Mouse (Mus musculus) B cell, adult 2 months (primary cell): ENCODE data around the gene Zmynd15.
"Not testable (repeated sequence)": the region's sequence is repeated elsewhere in the genome, so short reads cannot be mapped to it uniquely, and the experiment has no call there.

Experiments used
- DNase-seq, 2 experiments: peaks; one replicate each; pipeline ENCODE4 v3.0.0; 2022

The Zmynd15 gene

DNA sequence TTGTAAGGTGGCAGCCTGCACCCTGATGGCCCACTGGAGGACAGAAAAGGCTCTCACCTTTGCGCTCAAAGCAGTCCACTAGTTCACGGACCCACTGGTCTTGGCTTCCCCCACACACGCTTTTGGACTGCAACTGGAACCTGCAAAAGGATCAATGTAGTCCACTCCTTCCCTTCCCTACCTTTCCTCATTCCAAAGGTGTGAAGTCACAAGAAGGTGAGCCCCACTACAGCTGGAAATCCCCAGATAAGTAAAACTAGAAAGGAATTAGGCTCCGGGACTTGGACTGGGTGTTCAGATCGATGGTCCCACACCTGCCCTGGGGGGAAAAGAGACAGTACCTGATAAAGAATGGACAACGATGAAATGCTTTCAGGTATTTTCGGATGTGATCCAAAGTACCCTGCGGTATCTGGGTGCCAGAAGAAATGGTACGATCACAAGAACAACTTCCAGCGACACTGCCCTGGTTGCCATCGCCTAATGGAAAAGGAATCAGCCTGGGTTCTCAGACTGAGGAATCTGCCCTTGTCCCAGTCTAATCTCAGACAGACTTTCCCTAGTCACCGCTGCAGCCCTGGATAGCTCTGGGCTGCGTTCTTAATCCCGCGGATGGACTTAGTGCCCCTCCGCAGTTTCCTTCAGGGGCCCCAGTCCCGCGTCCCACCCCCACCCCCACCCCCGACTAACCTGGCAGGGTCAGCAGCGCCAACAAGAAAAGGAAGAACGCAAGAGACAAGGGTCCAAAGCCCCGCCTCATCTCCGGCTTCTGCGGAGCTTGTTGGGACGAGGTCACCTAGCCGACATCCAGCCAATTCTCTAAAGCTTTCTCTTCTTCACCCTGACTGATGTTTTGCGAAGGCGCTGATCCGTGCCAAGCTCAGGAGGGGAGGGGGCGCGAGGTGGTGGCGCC is at the start of gene Zmynd15:
TSS of gene Zmynd15 (plus strand) at position 746 of the 913 bp plus-strand sequence.
- DNase-seq, result peak; percentile 16 to 23

GRCm38 (mm10) chr11:70409594-70410296 is 49.5 kb upstream of the Zmynd15 start, which contains the start of gene Pelp1:
TSS of gene Pelp1 (minus strand) at chr11:70410031.
- DNase-seq, result peak; percentile 84 to 90

GRCm38 (mm10) chr11:70410297-70410643 is 49.0 kb upstream of the Zmynd15 start:
- DNase-seq, result no peak

DNA sequence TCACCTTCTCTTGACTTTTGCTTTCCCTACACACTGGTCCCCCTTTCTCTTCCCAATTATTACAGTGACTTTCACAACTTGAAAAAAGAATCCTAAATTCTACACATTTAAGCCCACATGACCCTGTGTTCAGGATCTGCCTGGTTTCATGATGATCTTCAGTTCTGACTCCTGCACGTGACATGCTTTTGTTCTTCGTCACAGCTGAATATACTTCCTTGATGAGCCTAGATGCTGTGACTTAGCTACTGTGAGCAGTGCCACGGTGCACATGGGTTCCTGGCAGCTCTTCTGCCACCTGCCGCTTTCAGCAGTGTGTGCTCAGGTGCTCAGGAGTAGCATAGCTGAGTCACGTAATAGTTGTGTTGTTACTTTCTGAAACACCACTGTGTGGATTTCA is 46.6 kb upstream of the Zmynd15 start:
- peak in 1 of 2 experiments; percentile 8 for DNase-seq

DNA sequence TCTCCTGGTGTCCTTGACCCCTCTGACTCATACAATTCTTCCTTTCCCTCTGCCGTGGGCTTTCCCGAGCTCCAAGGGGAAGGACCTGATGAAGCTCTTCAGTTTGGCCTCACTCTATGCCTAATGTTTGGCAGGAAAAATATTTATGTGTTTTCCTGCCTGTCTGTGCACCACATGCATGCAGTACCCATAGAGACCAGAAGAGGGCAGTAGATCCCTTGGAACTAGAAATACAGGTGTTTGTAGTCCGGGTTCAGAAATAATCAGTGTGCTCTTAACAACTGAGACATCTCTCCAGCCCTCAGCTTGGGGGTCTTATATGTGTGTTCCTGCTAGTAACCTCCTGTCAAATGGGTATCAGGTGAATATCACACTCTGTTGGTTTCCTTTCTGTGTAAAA is 45.3 kb upstream of the Zmynd15 start:
- DNase-seq, result peak; percentile 88 to 89

GRCm38 (mm10) chr11:70418199-70418598 is 41.0 kb upstream of the Zmynd15 start:
- DNase-seq, result no peak

GRCm38 (mm10) chr11:70419486-70419885 is 39.7 kb upstream of the Zmynd15 start:
- no peak for DNase-seq

DNA sequence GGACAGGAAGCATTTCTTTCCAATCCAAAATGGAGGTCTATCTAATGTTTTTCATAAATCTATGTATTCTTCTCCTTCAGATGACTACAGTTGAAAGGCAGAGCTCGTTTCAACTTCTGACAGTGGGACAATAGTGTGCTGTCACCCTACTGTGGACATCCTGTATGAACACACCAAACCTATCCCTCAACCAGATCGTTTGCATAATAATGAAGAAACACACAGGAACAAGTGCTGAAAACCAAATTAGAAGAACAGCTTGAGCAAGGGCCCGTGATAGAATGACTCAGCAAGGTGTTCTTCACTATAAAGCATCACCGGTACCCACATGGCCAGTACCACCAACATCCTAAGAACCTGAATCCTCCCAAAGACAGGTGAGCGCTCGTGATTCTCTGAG is 32.6 kb upstream of the Zmynd15 start:
- not testable (repeated sequence) for DNase-seq

DNA sequence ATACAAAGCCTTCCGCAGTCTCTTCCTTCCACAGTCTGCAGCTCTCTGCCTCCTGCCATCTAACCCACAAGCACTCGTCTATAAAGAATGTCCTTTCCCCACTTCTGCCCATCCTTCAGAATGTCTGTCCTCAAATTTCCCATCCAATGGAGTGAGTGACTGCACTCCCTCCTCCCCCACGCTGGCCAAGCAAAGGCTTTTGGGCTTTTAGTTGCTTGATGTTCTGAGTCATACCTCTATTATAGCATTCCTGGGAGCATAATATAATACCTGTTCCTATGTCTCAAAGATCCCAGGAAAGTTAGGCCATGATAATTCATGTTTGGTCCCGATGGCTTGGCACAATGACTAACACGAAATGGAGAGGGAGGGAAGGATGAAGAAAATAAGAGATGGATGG is 27.7 kb upstream of the Zmynd15 start:
- no peak for DNase-seq

DNA sequence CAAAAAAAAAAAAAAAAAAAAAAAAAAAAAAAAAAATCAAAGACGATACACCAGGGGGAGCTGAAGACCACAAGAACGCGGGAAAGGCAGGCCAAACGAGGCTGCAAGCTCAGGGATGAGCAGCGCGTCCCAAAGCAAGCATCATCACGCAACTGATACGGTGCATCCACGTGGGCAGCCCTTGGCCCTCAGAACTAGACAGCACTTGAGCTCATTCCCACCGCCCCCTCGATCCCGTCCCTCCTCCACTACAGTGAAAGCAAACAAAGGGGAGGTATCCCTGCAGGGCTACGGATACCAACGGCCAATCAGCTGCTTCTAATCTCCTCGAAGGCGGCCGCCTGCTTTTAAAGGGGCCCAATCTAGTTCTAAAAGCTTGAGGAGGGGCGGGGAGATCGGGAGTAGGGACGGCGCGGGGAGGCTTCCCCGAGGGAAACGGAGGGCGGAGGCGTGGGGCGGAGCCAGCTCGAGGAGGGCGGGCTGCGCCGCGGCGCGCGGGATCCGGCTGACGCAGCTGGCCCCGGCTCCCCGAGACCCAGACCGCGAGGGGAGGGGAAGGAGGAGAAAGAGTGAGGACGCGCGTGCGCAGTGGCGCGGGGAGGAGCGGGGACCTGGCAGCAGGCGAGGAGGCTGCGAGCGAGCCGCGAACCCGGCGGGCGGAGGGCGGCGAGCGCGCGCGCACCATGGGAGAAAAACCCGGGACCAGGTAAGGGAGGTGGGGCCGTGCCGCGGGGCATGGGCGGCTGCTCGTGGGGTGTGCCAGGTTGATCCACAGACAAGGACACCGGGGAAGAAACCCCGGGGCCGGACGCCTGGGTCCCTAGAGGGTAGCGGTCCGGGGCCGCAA is 27.0 kb upstream of the Zmynd15 start, which contains the start of gene Arrb2:
TSS of gene Arrb2 (plus strand) at position 588 of the 847 bp plus-strand sequence.
- DNase-seq, result peak; percentile 95 to 96

DNA sequence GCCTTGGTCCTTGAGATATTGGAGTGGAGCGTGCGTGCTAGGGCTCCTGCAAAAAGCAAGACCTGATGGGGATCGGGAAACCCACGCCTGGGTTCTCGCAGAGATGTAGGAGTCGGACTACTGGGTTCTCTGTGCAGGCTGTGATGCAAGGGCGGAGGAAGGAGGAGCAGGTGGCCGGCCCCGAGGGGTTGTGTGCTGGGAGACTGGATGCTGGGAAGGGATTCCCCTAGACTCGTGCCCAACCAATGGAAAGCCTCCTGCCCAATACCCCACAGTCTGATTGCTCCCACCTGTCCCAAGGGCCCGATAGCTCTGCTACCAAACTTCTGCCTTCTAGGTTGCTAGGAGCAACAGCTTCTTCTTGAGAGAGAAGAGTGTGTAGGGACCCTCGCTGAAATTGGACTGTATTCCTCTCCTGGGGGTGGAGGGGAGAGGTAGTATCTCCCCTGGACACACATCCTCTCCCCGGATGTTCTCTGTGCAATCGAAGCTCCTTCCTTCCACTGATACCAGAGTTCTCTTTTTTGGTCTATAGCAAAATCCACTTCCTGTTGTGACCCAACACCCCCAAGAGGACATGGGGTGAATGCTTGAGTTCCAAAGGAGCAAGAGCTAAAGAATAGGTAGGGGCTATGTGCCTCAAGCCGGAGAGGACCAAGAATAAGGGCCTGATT is 26.2 kb upstream of the Zmynd15 start:
- peak; percentile 39 to 53 for DNase-seq

DNA sequence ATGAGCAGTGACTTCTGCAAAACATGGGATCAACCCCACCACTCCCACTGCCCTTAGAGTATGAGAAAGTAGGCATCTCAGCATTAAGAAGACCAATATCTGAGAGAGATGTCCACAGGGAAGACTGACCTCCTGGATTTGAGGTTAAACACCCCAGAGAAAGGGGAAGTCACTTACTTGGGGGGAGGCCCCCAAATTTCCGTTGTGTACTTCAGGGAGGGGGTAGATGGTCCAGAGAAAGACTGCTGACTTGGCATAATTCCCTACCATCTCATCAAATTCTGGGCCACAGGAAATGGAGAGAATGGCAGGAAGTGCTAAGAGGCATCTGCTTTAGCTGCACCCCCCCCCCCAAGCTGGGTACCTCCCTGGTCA is 25.7 kb upstream of the Zmynd15 start:
- DNase-seq, result peak in 1 of 2 experiments; percentile 53

DNA sequence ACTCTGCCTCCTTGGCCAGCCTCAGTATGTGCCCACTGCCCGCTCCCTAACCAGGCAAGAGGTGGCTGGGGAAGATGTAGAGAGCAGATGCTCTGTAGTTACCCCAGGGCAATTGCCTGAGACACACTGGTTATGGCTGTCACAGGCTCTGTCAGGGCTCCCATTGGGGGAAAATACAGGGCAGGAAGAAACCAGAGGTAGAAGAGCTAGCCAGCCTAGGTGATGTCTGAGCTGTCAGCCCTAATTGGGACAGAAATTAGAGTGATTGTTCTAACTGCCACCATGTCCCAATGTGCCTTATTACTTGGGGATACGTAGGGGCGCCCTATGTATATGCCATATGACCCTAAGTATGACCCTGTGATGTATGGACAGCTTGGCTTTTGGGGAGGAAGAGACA is 25.3 kb upstream of the Zmynd15 start:
- DNase-seq, result no peak

- DNase-seq, result no peak
These were observed 23.8 kb upstream of the Zmynd15 start for GRCm38 (mm10) chr11:70435476-70435875.

GRCm38 (mm10) chr11:70437426-70437825 is 21.8 kb upstream of the Zmynd15 start:
- no peak for DNase-seq

DNA sequence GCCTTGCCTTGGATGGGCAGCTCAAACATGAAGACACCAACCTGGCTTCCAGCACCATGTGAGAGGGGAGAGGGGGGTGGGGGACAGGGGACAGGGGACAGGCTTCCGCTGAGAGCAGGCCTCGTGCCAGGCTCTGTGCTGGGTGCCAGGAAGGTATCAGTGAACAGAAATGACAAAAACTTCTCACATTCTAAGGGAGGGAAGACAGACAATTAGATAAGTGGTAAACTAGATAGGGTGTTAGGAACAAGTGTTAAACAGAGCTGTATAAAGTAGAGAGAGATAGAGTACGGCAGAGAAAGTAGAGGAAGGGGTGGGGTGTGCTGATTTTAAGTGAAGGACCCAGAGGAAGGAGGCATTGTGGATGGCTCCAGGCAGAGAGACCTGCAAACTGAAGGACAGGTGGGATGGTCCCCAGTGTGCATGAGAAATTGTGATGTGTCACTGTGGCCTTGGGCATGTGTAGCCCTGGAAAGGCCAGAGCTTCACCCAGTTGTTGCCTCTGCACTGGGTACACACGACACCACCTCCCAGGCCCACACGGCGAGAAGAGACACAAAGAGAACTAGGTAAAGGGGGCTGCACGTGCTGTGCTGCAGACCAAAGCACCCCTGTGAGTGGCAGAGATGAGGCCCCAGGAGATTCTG is 20.4 kb upstream of the Zmynd15 start:
- no peak for DNase-seq

DNA sequence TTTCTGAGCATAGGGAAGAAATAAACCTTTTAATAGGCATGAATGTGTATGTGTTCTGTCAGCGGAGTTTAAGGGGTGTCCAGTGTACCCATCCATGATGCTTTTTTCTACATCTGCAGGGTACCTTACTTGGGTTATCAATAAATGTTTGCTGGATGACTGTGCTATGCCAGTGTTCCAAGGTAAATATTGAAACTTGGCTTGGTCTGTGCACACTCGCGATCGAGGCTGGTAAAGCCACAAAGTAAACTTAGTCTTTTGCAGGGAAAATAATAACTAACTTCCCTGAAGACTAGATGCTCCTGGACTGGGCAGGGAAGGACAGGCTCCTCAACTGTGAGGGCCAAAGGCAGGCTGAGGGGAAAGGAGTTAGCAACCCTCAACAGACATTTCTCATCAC is 18.6 kb upstream of the Zmynd15 start:
- no peak for DNase-seq

DNA sequence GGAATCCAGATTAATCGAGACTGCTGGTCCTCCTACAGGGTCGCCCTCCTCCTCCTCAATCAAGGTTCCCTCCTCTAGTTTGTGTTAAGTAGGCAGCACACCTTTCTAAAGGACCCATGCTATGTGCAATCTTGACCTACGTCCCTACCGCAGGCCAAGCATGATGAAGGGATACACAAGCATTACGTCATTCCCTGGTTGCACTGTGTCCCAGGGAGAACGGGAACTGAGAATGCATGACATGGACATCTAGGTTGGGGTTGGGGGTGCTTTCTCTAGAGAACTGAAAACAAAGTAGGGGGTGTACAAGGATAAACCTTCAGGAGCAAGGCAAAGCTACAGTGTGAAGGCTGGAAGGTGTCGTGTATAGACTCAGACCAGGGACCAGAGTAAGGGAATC is 17.4 kb upstream of the Zmynd15 start:
- no peak for DNase-seq

GRCm38 (mm10) chr11:70443964-70444363 is 15.3 kb upstream of the Zmynd15 start:
- DNase-seq, result no peak

DNA sequence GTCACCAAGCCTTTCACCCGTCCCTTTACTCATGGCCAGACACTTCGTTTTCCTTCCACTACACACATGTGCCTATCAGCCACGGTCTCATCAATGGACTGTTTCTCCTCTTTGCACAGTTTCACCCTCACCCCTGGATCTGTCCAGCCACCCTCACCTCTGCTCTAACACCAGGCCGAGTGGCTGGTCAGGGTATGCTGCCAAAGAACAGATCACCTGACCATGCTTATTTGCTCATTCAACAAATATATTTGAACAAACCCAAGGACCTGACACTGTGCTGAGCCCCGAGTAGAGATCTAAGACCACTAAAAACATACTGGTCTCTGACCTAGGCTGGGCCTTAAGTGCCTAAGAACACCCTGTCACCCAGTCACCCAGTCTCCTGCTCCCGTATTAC is 14.6 kb upstream of the Zmynd15 start:
- DNase-seq, result no peak

- no peak for DNase-seq
These were observed 12.5 kb upstream of the Zmynd15 start for GRCm38 (mm10) chr11:70446756-70447155.

DNA sequence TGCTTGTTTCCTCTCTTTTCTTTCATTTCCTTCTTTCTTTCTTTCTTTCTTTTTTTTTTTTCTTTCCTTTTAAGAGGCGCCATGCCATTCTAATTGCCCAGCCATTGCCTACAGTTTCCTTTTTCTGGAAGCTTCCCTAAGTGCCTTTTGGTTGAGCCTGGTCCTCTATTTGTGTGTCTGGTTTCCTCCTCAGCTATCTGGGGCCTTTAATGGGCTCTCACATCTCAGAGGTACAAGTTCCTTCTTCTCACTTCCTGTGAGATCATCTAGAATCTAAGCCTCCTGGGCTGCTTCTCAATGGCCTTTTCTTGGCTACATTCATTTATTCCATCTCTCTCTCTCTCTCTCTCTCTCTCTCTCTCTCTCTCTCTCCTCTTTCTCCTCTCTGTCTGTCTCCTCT is 11.9 kb upstream of the Zmynd15 start:
- no peak for DNase-seq
